Mouse (Mus musculus) heart, postnatal 0 days (tissue): ENCODE results near the gene B3galnt1.

ENCODE experiments used
- CTCF ChIP-seq: IDR thresholded peaks from 2 replicates; pipeline ENCODE4 v1.5.1; 2016; ENCODE audit warnings: antibody characterized with exemption, control low read depth, low read depth
- EP300 ChIP-seq: IDR thresholded peaks from 2 replicates; pipeline ENCODE4 v1.6.1; 2016; ENCODE audit warnings: antibody characterized with exemption, low read depth

DNA sequence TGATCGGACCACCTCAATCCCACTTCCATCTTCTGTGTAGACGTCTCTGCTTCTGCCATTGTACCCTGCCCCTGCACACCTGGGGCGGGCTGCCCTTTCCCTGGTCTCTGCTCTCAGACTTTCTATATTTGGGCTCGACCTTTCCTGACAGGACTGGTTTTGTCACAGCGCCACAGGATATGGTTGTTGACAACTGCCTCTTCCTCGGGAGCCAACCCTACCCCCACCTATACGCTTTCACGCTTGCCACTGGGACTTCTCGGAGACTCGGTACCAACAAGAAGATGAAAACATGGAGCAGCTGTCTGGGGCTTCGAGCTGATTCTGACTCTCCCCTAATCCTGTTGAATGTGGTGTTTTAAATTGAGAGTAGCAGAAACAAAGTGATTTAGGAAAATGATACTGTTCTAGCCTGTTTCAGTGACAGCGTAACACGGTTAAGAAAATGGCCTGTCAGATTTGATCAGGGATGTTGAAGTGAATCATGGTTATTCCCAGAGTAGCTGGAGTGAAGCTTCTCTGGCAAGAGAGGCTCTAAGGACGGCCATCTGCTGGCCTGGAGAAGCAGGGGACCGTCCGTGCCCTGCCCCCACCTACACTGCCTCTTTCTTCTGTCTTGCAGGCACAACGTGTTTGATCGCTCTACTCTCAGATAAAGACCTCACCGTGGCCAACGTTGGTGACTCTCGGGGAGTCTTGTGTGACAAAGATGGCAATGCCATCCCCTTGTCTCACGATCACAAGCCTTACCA lies 49.9 kb downstream of the B3galnt1 start:
- TF ChIP-seq CTCF (no peak), EP300 (no peak)
